Mouse (Mus musculus): ENCODE measurements at regions not wholly inside any gene's neighbourhood (a gene's known extent, or its start where the extent isn't known, plus 50 kb on each side); places are given as distances from the start of the nearest gene placed in this dataset.

- TF ChIP-seq CTCF (IDR thresholded peaks at IDR 0.05; ENCODE audit: borderline replicate concordance, insufficient read depth, low read depth, low read length) (no peak), POLR2A (IDR thresholded peaks at IDR 0.05; ENCODE audit: borderline replicate concordance, insufficient read depth, low read length) (no peak)
These were observed 216.1 kb upstream of the Btbd3 start for GRCm38 (mm10) chr2:138040302-138040701.

Data from cerebellum, adult 2 months (tissue).